Mouse (Mus musculus): ENCODE data around the gene Zfp36l2.

Gene Zfp36l2

DNA sequence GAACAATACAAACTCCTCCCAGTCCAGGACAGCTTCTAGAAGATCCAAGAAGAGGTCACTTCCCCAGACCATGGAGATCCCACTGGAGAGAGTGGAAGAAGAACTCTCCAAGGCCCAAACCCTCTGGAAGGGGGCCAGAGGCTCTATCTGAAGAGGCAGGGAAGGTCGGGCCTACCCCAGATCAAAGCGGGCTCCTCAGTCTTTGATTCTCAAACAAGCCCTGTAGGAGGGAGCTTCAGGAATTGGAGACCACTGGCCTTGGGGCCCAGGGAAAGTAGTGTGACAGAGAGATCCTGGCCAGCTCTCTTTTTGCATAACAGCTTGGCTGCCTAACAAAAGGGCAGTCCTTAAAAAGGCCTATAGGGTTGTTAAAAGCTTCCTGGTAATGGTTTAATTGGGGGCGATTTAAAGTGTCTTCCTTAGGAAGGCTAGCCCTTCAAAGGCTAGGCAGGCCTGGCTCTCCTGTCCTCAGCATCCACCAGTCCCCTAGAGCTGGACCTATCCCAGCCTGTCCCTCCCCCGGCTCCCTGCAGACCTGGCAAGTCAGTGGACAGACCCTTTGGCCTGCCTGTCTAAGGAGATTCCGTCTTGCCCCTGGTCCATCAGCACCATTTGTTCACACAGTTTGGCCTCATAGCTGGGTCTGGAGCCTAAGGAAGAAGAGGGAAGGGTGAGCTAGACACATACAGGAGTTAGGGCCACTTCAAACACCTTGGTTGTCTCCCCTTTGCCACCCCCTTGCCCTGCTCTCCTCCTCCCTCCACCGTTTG lies 35.4 kb downstream of the Zfp36l2 start:
- DNase-seq, result peak; percentile 1 to 26

DNA sequence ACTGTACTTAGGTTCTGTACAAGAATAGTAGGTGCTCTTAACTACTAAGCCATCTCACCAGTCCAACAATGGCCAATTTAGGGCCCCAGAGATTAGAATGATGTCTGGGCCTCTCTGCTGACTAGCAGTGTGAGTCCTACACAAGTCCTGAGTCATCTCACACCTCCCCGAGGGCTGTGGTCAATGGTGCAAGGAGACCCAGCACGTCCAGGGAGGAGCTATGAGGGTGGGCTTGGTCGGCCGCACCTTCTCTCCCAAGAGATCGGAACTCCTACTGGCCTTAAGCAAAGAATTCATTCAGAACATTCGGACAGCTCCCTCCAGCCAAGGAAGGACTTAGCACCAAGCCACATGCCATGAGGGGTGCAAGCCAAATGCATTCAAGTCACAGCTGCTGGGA lies 36.4 kb downstream of the Zfp36l2 start:
- peak in 1 of 2 experiments; percentile 37 for DNase-seq

DNA sequence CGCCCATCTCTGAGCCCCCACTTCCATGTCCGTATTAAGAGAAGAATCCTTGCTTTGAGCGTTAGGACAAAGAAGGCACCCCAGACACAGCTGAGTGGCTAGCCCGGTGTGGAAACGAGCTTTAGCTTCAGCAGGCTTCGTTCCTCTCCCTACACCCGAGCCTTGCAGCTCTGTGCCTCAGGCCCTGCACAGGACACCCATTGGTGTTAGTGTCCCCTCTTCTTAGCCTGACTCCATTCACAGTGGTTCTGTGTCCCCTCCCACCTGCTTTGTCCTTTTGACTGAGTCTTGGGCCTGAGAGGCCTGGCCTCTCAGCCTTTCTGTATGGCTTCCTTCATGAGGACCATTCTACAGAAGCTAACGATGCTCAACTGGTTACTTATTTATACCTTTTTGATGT lies 37.5 kb downstream of the Zfp36l2 start:
- DNase-seq, result peak; percentile 0 to 21

- DNase-seq, result peak; percentile 1 to 27
Measured at GRCm38 (mm10) chr17:84149566-84149965, 38.2 kb downstream of the Zfp36l2 start.

- DNase-seq, result peak; percentile 65 to 83
Measured at GRCm38 (mm10) chr17:84148499-84149484, 39.0 kb downstream of the Zfp36l2 start.

DNA sequence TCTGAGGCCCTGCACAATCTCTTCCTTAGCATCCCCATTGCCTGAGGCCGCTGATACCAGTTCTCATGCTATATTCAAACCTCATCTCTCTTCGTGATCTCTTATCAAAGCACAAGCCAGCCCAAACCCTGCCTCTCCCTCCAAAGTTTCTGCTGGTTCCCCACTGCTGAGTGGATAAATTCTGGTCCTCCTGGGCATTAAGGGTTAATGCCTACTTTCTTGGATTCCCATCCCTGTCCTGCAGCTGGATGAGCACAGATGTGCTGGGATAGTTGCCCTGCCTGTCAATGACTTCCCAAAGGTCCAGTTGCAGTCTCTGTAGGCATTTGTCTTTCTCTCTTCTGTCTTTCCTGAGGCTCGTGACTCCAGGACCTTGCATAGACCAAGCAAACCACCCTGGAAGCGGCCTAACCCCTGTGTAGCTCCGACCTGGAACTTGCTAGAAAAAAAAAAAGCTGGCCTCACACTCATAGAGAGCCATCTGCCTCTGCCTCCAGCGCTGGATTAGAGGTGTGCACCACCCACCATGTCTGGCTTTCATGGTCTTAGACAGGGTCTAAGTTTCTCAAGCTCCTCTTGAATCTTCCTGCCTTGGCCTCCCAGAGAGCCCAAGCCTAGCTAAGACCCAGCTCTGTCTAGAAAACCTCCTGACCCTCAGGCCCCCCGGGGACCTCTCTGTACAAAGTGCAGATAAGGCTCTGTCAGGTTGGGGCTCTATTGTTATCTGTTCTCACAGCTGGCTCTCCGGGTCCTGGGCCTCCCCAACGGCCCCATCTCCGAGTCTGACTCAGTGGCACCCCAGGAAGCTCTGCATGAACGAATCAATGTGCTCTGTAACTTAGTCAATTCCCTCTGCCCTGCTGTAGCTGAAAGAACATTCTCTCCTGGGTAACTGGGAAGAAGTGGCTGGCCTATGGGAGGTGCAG lies 40.3 kb downstream of the Zfp36l2 start:
- peak in 1 of 2 experiments; percentile 34 for DNase-seq

DNA sequence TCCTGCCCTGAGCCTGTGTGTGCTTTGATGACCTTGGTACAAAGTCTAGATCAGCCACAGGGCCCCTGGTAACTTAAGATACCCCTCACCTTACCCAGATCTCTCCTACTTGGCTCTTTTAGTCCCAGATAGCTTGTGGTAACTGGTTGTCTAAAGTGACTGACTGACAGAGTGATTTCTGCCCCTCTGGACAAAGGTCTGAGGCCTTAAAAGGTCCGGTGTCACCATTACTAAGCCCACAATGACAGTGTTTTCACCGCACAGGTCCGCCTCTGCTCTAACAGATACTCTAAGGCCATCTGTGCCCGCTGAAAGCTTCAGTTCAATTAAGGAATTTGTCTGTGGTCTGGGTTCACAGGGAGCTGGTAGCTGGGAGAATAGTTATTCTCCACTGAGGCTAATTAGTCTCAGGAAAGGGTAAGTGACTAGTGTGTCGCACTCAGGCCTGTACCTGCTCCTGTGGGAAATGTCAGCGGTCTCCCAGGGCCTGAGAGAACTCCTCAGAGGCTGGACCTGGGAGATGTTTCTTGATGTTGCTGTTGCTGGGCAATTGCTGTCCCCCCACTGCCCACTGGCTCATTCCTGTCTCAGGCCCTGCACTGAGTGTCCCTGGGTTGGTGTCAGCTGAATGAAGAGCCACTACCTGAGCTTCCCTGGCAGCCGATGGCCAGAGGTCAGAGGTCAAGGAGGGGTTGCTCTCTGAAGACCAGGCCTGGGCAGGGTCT lies 41.1 kb downstream of the Zfp36l2 start:
- peak in 1 of 2 experiments; percentile 48 for DNase-seq

GRCm38 (mm10) chr17:84145826-84146287 lies 41.9 kb downstream of the Zfp36l2 start:
- DNase-seq, result peak; percentile 58 to 76

DNA sequence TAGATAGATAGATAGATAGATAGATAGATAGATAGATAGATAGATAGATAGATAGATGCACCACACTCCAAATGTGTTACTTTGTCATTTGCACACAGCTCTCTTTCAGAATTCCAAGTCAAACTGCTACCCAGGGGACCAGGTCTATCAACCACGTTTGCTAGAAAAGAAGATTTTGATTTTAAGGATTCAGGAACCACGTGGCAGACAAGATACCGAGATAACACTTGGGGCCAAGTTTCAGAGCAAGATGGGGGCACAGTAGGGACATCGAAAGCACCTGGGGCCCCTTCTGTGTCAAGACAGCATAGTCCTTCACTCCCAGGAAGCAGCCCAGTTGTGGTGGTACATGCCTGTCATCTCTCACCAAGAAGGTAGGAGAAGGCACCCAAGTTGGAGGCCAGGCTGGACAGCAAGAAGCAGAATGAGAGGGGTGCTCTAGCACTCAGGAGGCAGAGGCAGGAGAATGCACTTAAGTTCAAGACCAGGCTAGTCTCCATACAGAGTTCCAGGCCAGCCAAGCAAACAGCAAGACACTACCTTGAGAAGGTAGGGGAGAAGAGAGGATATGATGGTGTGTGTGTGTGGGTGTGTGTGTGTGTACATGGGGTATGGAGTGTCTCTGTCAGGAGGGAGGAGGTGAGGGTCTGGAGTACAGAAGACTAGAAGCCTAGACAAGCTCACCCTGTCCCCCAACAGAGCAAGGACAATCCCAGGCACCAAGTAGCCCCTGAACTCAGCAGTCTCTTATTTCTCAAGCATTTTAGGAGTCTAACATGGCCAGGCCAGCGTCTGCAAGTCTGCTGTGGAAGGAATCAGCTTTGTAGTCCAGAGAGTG lies 42.8 kb downstream of the Zfp36l2 start:
- no peak for DNase-seq

GRCm38 (mm10) chr17:84144130-84144529 lies 43.6 kb downstream of the Zfp36l2 start:
- DNase-seq, result no peak

DNA sequence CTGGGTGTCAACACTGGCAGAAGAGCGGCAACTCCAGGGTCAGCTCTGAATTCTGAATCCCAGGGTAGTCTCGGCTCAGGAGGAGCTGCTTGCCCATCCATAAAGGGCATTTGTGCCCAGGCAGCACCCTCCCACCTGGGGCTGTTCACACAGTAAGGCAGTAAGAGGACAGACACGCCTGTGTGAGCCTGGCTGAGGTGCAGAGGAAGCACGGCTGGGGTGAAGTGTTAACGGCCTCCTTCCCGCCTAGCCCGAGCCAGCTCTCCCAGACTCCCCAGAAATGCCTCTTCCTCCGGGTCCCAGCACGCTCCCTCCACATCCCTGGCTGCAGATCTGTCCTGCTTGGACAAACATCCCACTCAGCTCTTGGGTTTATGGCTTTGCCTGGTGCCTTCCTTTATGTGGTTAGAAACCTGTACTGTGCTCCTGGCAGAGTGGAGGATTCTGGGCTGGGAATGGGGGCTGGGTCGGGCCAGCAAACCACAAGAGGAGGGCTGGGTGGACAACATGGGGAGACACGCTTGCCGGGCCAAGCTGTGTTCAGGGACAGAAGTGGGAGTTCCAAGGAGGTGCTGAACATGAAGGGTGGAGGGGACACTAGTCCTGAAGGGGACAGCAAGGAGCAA lies 44.4 kb downstream of the Zfp36l2 start:
- peak; percentile 60 to 88 for DNase-seq

- DNase-seq, result peak; percentile 53 to 71
Measured at GRCm38 (mm10) chr17:84141691-84142090, 46.1 kb downstream of the Zfp36l2 start.

GRCm38 (mm10) chr17:84140822-84141507 lies 46.8 kb downstream of the Zfp36l2 start:
- DNase-seq, result peak; percentile 50 to 73

- DNase-seq, result peak; percentile 75 to 91
Measured at GRCm38 (mm10) chr17:84137393-84138171, 50.2 kb downstream of the Zfp36l2 start.

DNA sequence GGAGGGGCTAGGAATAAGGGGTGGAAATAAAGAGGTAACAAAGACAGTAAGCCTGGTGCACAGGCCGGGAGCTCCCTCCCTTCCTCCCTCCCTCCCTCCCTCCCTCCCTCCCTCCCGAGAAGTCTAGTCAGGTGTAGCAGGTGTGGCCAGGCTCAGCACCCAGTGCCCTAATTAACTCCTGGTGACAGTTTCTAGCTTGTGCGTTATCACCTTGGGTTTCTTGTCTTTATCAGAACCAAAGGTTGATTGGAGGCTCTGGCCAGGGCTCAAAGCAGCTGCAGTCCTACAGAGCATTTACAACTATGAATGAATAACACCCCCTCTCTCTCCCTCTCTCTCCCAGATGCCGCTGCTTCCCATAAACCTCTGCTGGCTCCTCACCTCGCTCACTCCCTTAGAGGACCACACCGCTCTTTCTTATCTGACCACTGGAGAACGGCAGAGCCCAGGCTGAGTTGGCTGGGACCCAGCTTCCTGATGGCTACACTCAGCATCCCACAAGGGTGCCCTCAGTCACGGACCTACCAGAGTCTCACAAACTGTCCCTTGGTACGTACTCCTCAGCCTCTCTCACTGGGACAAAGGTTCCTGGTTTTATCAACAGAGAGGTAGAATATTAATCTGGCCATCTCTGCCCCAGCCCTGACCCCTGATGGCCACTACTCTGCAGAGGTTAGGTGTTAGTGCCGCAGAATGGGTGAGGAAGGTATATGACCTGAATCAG lies 50.9 kb downstream of the Zfp36l2 start:
- DNase-seq, result peak; percentile 64 to 82

- DNase-seq, result no peak
Measured at GRCm38 (mm10) chr17:84136217-84136616, 51.5 kb downstream of the Zfp36l2 start.

DNA sequence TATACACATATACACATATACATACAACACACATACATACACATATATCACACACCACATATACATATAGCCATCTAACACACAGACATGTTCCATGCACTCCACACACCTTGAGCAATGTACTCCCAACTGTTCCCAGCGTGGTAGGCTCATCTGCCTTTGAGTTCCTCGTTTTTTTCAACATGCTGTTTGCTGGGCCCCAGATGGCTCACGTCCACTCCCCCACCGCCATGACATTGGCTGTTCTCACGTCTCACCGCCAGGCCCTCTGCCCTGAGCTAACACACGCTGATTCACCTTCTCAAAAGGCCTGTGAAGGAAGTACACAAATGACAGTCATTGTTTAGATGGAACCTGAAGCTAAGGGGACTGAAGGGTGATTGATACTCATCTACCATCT lies 52.5 kb downstream of the Zfp36l2 start:
- DNase-seq, result no peak

Measured in kidney, postnatal 25 days (tissue).